Mouse (Mus musculus) mouse embryonic stem cell (cell line): ENCODE data around the gene Apba1.

ENCODE experiments used
- in situ Hi-C, 2 experiments: fragments of 300-500 bp; cut with MboI; formaldehyde crosslinking; loops; 1 replicate in 1 of 2; 3 replicates in 1 of 2; pipeline ENCODE4 v1.14.3; 2019 to 2020; ENCODE audit warnings: low sequenced_read_pairs in 2 of 2, low pct_unique_long_range_greater_than_20kb in 1 of 2, mixed read lengths in 1 of 2; ENCODE audit not compliant: unreplicated experiment in 1 of 2

The Apba1 gene

GRCm38 (mm10) chr19:23860151-23860820, 101.6 kb downstream of the Apba1 start:
- in situ Hi-C loops: loop anchor here in 1 of 2 experiments (5.0 to 25.0 kb wide), 2 partner anchors 97 to 402 kb away; no protein-coding TSS in a partner anchor

- in situ Hi-C loops: loop anchor here in 1 of 2 experiments (5.0 to 25.0 kb wide), 2 partner anchors 95 to 400 kb away; no protein-coding TSS in a partner anchor
These were observed 104.0 kb downstream of the Apba1 start for GRCm38 (mm10) chr19:23862736-23863135.

DNA sequence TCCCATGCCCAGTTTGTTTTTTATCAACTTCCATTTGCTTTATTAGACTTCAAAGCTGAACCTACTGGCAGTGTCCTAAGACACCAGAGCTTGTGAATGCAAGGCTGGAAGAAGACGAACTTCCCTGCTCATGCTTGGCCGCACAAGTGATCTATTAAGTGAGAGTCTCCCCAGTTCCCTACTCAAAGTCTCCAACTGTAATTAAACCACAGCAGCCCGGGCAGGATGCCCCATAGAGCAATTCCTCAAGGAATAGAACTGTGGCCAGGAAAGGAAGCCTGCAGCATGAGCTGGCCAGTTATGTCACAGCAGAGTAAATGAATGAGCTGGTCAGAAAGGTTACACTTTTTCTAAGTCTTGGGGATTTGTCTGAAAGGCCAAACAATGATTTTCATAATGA, 105.3 kb downstream of the Apba1 start:
- in situ Hi-C loops: loop anchor here in 1 of 2 experiments (5.0 to 25.0 kb wide), 2 partner anchors 93 to 398 kb away; no protein-coding TSS in a partner anchor

- in situ Hi-C loops: loop anchor here in 1 of 2 experiments (25.0 kb wide), 1 partner anchor 396 kb away; no protein-coding TSS in a partner anchor
These were observed 107.4 kb downstream of the Apba1 start for GRCm38 (mm10) chr19:23866045-23866444.

GRCm38 (mm10) chr19:23867052-23867451, 108.4 kb downstream of the Apba1 start:
- in situ Hi-C loops: loop anchor here in 1 of 2 experiments (25.0 kb wide), 1 partner anchor 395 kb away; no protein-coding TSS in a partner anchor

DNA sequence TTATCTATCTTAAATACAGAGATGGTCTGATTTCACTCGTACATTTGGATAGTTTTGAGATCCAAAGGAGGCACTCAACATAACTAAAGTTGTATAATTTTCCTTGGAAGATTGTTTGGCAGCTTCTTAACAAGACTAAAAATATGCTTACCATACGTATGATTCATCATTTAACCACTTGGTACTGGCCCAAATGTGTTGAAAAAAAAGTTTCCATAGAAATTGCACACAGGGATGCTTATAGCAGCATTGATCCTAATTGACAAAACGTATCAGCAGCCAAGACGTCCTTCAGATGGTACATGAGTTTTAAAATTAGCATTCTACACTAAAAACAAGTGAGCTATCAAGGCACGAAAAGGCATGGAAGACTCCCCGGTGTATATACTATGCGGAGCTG, 108.9 kb downstream of the Apba1 start:
- in situ Hi-C loops: loop anchor here in 1 of 2 experiments (25.0 kb wide), 1 partner anchor 395 kb away; no protein-coding TSS in a partner anchor

DNA sequence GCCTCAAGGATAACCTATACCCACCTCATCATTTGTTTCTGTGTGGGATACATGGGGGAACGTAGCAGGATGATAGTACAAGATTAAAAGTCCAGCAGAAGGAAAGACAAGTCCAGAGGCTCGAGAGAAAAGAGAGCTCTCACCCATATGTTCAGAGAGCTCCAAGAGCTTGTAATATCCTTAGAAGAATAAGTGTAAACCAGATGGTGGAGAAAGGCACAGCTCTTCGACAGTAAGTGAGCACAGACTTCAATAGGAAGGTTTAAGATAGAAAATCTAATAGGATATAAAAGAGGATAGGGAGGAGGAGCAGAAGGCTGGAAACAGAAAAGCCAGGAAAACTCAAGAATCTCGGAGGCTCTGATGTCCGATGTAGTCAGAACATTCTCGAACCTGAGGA, 115.8 kb downstream of the Apba1 start:
- in situ Hi-C loops: loop anchor here in 1 of 2 experiments (25.0 kb wide), 1 partner anchor 388 kb away; no protein-coding TSS in a partner anchor

GRCm38 (mm10) chr19:23875819-23876218, 117.1 kb downstream of the Apba1 start:
- in situ Hi-C loops: no loop called here

DNA sequence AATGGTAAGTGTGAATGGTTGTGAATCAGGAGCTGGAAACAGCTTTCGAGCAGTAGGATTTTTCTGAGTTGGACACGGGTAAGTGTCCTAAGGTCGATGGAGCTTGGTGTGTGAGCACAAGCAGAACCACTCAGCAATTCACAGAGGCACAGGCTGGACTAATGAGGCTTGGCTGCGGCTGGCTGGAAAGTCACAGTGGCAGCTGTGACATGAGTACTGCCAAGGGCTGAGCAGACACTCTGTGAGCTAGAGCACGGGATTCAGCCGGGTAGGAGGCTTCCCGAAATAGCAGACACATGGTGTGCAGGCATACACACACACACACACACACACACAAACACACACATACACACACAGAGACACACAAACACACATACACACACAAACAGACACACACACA, 121.2 kb downstream of the Apba1 start:
- in situ Hi-C loops: no loop called here

- in situ Hi-C loops: no loop called here
These were observed 127.5 kb downstream of the Apba1 start for GRCm38 (mm10) chr19:23886169-23886568.

GRCm38 (mm10) chr19:23891421-23891820, 132.7 kb downstream of the Apba1 start:
- in situ Hi-C loops: no loop called here

- in situ Hi-C loops: no loop called here
These were observed 133.9 kb downstream of the Apba1 start for GRCm38 (mm10) chr19:23892633-23893032.

- in situ Hi-C loops: no loop called here
These were observed 134.6 kb downstream of the Apba1 start for GRCm38 (mm10) chr19:23893093-23893889.

- in situ Hi-C loops: no loop called here
These were observed 135.3 kb downstream of the Apba1 start for GRCm38 (mm10) chr19:23893946-23894345.

GRCm38 (mm10) chr19:23894822-23895221, 136.1 kb downstream of the Apba1 start:
- in situ Hi-C loops: no loop called here

DNA sequence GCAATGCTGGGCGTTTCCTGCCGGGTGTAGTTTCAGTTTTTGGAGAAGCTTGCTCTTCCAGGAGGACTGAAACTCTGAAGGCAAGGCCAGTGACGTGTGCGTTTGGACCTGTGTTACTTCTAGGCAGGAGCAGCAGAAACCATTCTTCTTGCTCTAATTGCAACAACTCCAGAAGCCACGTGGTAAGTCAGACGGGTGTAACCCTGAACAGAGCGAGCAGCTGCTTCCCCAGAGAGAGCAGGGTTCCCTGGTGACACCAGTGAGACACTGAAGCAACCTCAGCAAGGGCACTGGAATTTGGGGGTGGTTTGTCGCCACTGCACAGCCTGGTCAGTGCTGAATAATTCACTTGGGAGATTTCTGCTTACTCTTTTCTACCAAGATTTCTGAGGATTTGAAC, 138.2 kb downstream of the Apba1 start:
- in situ Hi-C loops: no loop called here

DNA sequence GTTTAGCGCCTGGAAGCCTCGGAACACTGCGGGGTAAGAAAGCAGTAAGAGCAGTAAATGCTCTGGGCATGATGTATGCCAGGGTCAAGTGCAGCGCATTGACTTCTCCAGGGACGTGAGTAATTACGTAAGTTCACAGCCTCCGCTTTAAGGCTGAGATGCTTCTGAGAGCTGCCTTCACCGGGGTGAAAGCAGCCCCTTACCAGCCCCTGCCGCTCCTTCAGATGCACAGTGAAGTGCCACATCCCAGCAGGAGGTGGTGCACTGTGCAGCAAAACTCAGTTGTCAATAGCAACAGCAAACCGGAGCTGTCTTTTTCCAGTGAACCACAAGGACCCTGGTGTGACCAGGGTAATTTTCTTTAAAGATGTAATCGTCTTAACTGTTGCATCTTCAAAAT, 139.8 kb downstream of the Apba1 start:
- in situ Hi-C loops: no loop called here

DNA sequence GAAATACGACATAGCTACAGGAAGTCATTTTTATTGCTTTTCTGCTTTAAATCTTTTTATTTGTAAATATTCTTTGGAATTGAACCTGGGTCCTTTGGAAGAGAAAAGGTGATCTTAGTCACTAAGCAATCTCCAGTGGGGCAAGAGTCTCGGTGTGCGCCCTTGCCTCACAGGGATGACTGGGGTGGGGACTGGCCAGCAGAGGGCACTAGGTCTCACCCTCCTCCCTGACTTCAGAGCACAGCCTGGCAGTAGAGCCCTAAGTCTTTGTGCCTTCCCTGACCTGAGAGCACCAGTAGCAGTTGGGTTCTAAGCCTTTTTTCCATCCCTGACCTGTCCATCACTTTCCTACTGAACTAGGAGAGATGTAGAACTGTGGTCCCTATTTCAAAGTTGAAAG, 142.5 kb downstream of the Apba1 start:
- in situ Hi-C loops: no loop called here

DNA sequence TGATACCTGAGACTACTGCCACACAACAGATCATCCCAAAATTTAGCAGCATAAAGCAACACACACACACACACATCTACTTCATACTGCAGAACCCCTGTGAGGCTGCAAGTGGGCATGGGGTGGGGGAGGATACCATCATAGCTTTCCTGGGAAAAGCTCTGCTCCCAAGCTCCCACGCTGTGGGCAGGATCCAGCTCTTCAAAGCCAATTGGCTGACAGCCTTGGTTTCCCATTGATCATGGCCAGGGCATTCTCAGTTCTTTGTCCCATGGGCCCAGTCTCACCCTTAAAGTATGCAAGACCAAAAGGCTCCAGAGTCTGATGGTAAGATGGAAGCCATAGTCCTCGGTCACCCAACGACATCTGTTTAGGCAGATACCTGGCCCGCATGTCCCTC, 143.1 kb downstream of the Apba1 start:
- in situ Hi-C loops: no loop called here
